Mouse (Mus musculus): Measurements from ENCODE around the gene Fkbp2.

- TF ChIP-seq ZNF384 (IDR thresholded peaks at IDR 0.05; ENCODE audit: low read depth, low read length), result no peak
- no peak for TF ChIP-seq HCFC1 (IDR thresholded peaks at IDR 0.05; ENCODE audit: borderline replicate concordance, insufficient read depth, low read length)
- TF ChIP-seq MAFK (IDR thresholded peaks at IDR 0.05; ENCODE audit: insufficient read depth, low read depth, low read length), result no peak
- no peak for TF ChIP-seq CHD2 (IDR thresholded peaks at IDR 0.05; ENCODE audit: low read depth, low read length)
- TF ChIP-seq ZC3H11A (IDR thresholded peaks at IDR 0.05; ENCODE audit: borderline replicate concordance, low read depth, low read length), result no peak
Observed at GRCm38 (mm10) chr19:6985951-6986708, 5.8 kb upstream of the Fkbp2 start.

Data from ES-E14 (cell line).